Mouse (Mus musculus) forebrain, embryonic 11.5 days (tissue): ENCODE measurements around the gene AL607142.1. TPM values are rescaled to one million over a fixed set of nuclear protein-coding genes. Genes with fewer than 3 reads are reported as not detected.

ENCODE experiments used
- ATAC-seq: fragments of 200-750 bp; cut with Nextera tagmentation; replicated peaks from 2 replicates; pipeline ENCODE4 v1.8.0; 2017; ENCODE audit warnings: moderate TSS enrichment; ENCODE audit not compliant: low FRiP score
- DNase-seq: peaks from one replicate; pipeline ENCODE4 v3.0.0-alpha.2; 2017; ENCODE audit warnings: low spot score
- H3K27ac ChIP-seq: fragments of 300-500 bp; sonication (generic); 2 replicates; pipeline ENCODE4 v1.5.1; 2014; ENCODE audit warnings: low read depth, low read length
- H3K27me3 ChIP-seq: fragments of 300-500 bp; sonication (generic); 2 replicates; pipeline ENCODE4 v1.6.1; 2014; ENCODE audit warnings: mild to moderate bottlenecking, low read length, mixed read lengths; ENCODE audit not compliant: control insufficient read depth, insufficient read depth
- H3K36me3 ChIP-seq: fragments of 300-500 bp; sonication (generic); 2 replicates; pipeline ENCODE4 v1.6.1; 2014; ENCODE audit warnings: mild to moderate bottlenecking, low read length, moderate library complexity, mixed read lengths; ENCODE audit not compliant: control insufficient read depth, insufficient read depth
- H3K4me1 ChIP-seq: fragments of 300-500 bp; sonication (generic); replicated peaks from 2 replicates; pipeline ENCODE4 v1.6.1; 2014; ENCODE audit warnings: low read length, mixed read lengths; ENCODE audit not compliant: control insufficient read depth, insufficient read depth
- H3K4me2 ChIP-seq: fragments of 300-500 bp; sonication (generic); 2 replicates; pipeline ENCODE4 v1.6.1; 2014; ENCODE audit warnings: low read depth, mild to moderate bottlenecking, low read length, moderate library complexity, mixed read lengths; ENCODE audit not compliant: severe bottlenecking
- H3K4me3 ChIP-seq: fragments of 300-500 bp; sonication (generic); 2 replicates; pipeline ENCODE4 v1.5.1; 2014; ENCODE audit warnings: low read depth, low read length
- H3K9ac ChIP-seq: fragments of 300-500 bp; sonication (generic); 2 replicates; pipeline ENCODE4 v1.6.1; 2014; ENCODE audit warnings: low read length
- H3K9me3 ChIP-seq: fragments of 300-500 bp; sonication (generic); 2 replicates; pipeline ENCODE4 v1.6.1; 2016; ENCODE audit warnings: low read length, mixed read lengths; ENCODE audit not compliant: control insufficient read depth
- WGBS: fragments of 180-500 bp; shearing (Covaris S2); extraction: QIAGEN DNeasy Blood & Tissue Kit; methylation state at CpG from one replicate; pipeline ENCODE4 v1.1.7; 2014; 5-methylcytosine and 5-hydroxymethylcytosine counted together
- polyA plus RNA-seq: library from polyadenylated mRNA; unstranded; fragments of >200 nt; fragmentation: Nextera tagmentation; extraction: Ambion mirVana; gene quantifications from 2 replicates; pipeline ENCODE4 v1.2.1, GENCODE M21; 2014

Gene AL607142.1
- polyA plus RNA-seq, 1 experiment from 2014 or later, result not detected

- no peak for ATAC-seq
- no peak overlapping the region for H3K9ac ChIP-seq
Measured at GRCm38 (mm10) chr4:120096935-120097334, 32.1 kb downstream of the AL607142.1 start.

GRCm38 (mm10) chr4:120101186-120101585 is 36.4 kb downstream of the AL607142.1 start:
- H3K4me3 ChIP-seq, result no peak overlapping the region
- H3K27me3 ChIP-seq, result no peaks in the 10 kb centered on the region
- H3K4me2 ChIP-seq, result no peak overlapping the region
- no peaks in the 10 kb centered on the region; the same call in 1 of the 2 replicates for H3K9me3 ChIP-seq
- H3K27ac ChIP-seq, result no peak overlapping the region
- no peak overlapping the region for H3K9ac ChIP-seq
- DNase-seq (no peak), ATAC-seq (no peak)
- H3K36me3 ChIP-seq, result no peaks in the 10 kb centered on the region
- H3K4me1 ChIP-seq, result no peaks in the 10 kb centered on the region

More at GRCm38 (mm10) chr4:120096935-120097334, 32.1 kb downstream of the AL607142.1 start:
- DNase-seq, result no peak
- no peaks in the 10 kb centered on the region for H3K4me1 ChIP-seq
- no peak overlapping the region for H3K27ac ChIP-seq
- WGBS, result 89% methylated on average over 19 of the region's 19 CpGs
- no peak overlapping the region for H3K4me2 ChIP-seq
- H3K36me3 ChIP-seq, result no peaks in the 10 kb centered on the region
- no peaks in the 10 kb centered on the region; the same call in 1 of the 2 replicates for H3K9me3 ChIP-seq
- no peaks in the 10 kb centered on the region for H3K27me3 ChIP-seq
- H3K4me3 ChIP-seq, result no peak overlapping the region

- no peak for ATAC-seq
- Histone ChIP-seq H3K4me2 (no peak overlapping the region), H3K9me3 (no peaks in the 10 kb centered on the region), H3K4me1 (no peaks in the 10 kb centered on the region), H3K4me3 (no peak overlapping the region), H3K36me3 (no peaks in the 10 kb centered on the region), H3K27me3 (no peaks in the 10 kb centered on the region), H3K9ac (no peak overlapping the region), H3K27ac (no peak overlapping the region)
- WGBS, result 52% methylated on average over 5 of the region's 5 CpGs
- peak; percentile 63 for DNase-seq
Measured at GRCm38 (mm10) chr4:120104599-120104998, 39.8 kb downstream of the AL607142.1 start.

GRCm38 (mm10) chr4:120106362-120106761 is 41.6 kb downstream of the AL607142.1 start:
- Histone ChIP-seq H3K9me3 (no peaks in the 10 kb centered on the region), H3K27me3 (no peaks in the 10 kb centered on the region), H3K4me3 (no peak overlapping the region), H3K4me2 (no peak overlapping the region), H3K9ac (no peak overlapping the region), H3K36me3 (no peaks in the 10 kb centered on the region), H3K4me1 (no peaks in the 10 kb centered on the region), H3K27ac (no peak overlapping the region)
- WGBS, result 91% methylated on average over 3 of the region's 3 CpGs
- DNase-seq (no peak), ATAC-seq (no peak)

GRCm38 (mm10) chr4:120107787-120108186 is 43.0 kb downstream of the AL607142.1 start:
- no peak for ATAC-seq

GRCm38 (mm10) chr4:120115516-120115915 is 50.7 kb downstream of the AL607142.1 start:
- no peaks in the 10 kb centered on the region for H3K27me3 ChIP-seq
- no peaks in the 10 kb centered on the region for H3K36me3 ChIP-seq
- ATAC-seq (no peak), DNase-seq (no peak)
- WGBS, result 89% methylated on average over 3 of the region's 3 CpGs
- H3K4me2 ChIP-seq, result no peak overlapping the region
- no peak overlapping the region for H3K9ac ChIP-seq
- H3K9me3 ChIP-seq, result no peaks in the 10 kb centered on the region
- no peaks in the 10 kb centered on the region for H3K4me1 ChIP-seq
- H3K27ac ChIP-seq, result no peak overlapping the region
- H3K4me3 ChIP-seq, result no peak overlapping the region

More at GRCm38 (mm10) chr4:120107787-120108186, 43.0 kb downstream of the AL607142.1 start:
- no peaks in the 10 kb centered on the region for H3K27me3 ChIP-seq
- DNase-seq, result peak; percentile 38
- no peaks in the 10 kb centered on the region for H3K4me1 ChIP-seq
- H3K4me3 ChIP-seq, result no peak overlapping the region
- no peak overlapping the region for H3K4me2 ChIP-seq
- WGBS, result 76% methylated on average over 8 of the region's 8 CpGs
- H3K36me3 ChIP-seq, result no peaks in the 10 kb centered on the region
- no peak overlapping the region for H3K9ac ChIP-seq
- no peak overlapping the region for H3K27ac ChIP-seq
- no peaks in the 10 kb centered on the region for H3K9me3 ChIP-seq

GRCm38 (mm10) chr4:120116312-120116711 is 51.5 kb downstream of the AL607142.1 start:
- no peak overlapping the region for H3K27ac ChIP-seq
- H3K4me2 ChIP-seq, result no peak overlapping the region
- no peak overlapping the region for H3K4me3 ChIP-seq
- WGBS, result 89% methylated on average over 1 of the region's 1 CpGs
- H3K9ac ChIP-seq, result no peak overlapping the region
- H3K4me1 ChIP-seq, result no peaks in the 10 kb centered on the region
- no peaks in the 10 kb centered on the region for H3K36me3 ChIP-seq
- DNase-seq, result no peak
- ATAC-seq, result no peak
- H3K9me3 ChIP-seq, result no peaks in the 10 kb centered on the region
- H3K27me3 ChIP-seq, result no peaks in the 10 kb centered on the region

- WGBS, result 37% methylated on average over 8 of the region's 8 CpGs
- DNase-seq (peak; percentile 71), ATAC-seq (no peak)
- H3K4me3 ChIP-seq, result no peak overlapping the region
- H3K27ac ChIP-seq, result no peak overlapping the region
- no peaks in the 10 kb centered on the region for H3K9me3 ChIP-seq
- no peak overlapping the region for H3K4me2 ChIP-seq
- H3K4me1 ChIP-seq, result no peaks in the 10 kb centered on the region
- H3K27me3 ChIP-seq, result no peaks in the 10 kb centered on the region
- H3K36me3 ChIP-seq, result no peaks in the 10 kb centered on the region
- H3K9ac ChIP-seq, result no peak overlapping the region
Measured at GRCm38 (mm10) chr4:120120276-120120675, 55.5 kb downstream of the AL607142.1 start.

- Histone ChIP-seq H3K36me3 (no peaks in the 10 kb centered on the region), H3K4me1 (no peaks in the 10 kb centered on the region)
- WGBS, result 82% methylated on average over 6 of the region's 6 CpGs
Measured at GRCm38 (mm10) chr4:120124656-120125055, 59.9 kb downstream of the AL607142.1 start.

More at GRCm38 (mm10) chr4:120124656-120125055, 59.9 kb downstream of the AL607142.1 start:
- Histone ChIP-seq H3K9me3 (no peaks in the 10 kb centered on the region), H3K9ac (no peak overlapping the region), H3K27ac (no peak overlapping the region), H3K4me3 (no peak overlapping the region), H3K27me3 (no peaks in the 10 kb centered on the region), H3K4me2 (no peak overlapping the region)
- DNase-seq (no peak), ATAC-seq (no peak)
